Mouse (Mus musculus) fat pad, adult 2 months (tissue): ENCODE results near the gene Hvcn1.
"Not testable (repeated sequence)": the region's sequence is repeated elsewhere in the genome, so short reads cannot be mapped to it uniquely, and the experiment has no call there.

Experiments used
- DNase-seq: peaks from one replicate; pipeline ENCODE4 v3.0.0-alpha.2; 2011; ENCODE audit warnings: low read depth, low spot score; ENCODE audit errors: extremely low read depth

Hvcn1 gene

DNA sequence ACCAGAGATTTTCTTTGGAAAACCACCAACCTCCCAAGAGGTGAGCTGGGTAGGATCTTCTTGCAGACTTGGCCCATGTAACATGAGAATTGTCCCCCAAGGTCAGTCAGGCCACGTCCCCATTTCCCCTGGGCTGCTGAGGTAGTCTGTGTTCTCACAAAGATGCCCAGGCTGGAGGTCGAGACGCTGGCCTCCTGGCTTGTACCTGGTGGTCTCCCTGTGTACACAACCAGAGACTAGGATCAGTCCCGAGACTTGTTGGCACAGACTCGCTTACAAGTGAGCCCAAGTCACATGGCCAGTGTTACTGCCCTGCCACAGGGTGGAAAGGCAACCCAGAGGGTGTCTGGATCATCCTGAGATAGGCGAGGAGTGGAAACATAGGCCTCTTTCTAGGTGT, 4.7 kb upstream of the Hvcn1 start:
- no peak for DNase-seq

DNA sequence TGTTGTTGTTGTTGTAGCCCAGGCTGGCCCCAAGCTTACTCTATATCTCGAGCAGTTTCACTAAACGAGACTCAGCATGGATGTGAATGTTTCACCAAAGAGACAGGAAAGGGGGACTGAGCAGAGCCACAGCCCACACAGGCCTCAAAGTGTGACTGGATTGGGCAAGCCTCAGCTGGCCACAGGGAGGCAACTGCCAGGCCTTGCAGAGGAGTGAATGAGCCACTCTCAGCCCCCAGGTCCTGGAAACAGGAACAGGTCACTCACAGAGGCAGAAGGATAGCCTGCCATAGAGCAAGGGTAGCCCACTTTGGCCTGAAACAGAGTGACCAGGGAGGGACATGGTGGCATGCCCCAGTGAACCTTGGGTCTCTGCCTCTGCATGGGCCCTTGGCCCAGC, 2.4 kb upstream of the Hvcn1 start:
- no peak for DNase-seq

DNA sequence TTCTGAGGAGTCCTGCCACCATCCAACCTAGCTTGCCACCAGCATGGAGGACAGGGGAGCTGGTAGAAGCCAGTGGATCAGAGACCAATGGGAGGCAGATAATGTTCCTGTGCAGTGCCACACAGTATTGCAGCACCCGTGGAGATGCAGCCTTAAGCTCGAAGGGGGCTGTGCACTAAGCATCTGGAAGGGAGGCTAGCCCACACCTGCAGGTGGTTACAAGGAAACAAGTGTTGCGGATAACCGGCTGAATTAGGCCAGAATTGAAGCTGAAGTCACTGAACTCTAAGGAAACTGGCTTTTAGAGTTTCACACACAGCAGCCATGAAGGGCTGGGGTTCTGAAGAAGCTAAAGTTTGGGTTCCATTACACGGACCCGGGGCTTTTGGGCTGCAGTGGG, 2.3 kb downstream of the Hvcn1 start:
- no peak for DNase-seq

- no peak for DNase-seq
These were observed 3.2 kb downstream of the Hvcn1 start for GRCm38 (mm10) chr5:122209591-122210368.

DNA sequence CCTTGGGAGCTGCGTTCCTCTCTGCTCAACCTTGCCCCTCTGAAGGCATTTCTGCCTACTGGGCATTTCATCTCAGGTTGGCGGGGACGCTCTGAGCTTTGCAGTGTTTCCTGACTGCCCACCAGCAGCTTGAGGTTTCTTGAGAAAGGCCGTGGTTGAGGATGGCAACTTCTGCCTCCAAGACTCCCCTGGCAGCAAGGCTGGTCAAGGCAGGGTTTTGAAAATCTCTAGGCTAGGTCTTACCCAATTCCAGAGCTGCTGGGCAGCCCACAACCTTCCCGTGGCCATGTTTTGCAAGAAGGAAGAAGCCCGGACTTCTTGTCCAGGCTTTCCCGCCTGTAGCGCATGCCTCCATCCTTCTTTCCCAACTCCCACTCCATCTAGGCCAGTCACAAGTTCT, 4.3 kb downstream of the Hvcn1 start:
- DNase-seq: no peak

GRCm38 (mm10) chr5:122212125-122212524, 5.5 kb downstream of the Hvcn1 start:
- no peak for DNase-seq

DNA sequence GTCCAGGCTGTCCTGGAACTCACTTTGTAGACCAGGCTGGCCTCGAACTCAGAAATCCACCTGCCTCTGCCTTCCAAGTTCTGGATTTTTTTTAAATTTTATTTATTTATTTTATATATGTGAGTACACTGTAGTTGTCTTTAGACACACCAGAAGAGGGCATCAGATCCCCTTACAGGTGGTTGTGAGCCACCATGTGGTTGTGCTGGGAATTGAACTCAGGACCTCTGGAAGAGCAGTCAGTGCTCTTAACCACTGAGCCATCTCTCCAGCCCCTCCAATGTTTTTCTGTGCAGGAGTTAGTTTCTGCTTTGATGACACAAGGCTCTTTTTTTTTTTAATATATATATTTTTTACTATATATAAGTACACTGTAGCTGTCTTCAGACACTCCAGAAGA, 6.2 kb downstream of the Hvcn1 start:
- DNase-seq: not testable (repeated sequence)

DNA sequence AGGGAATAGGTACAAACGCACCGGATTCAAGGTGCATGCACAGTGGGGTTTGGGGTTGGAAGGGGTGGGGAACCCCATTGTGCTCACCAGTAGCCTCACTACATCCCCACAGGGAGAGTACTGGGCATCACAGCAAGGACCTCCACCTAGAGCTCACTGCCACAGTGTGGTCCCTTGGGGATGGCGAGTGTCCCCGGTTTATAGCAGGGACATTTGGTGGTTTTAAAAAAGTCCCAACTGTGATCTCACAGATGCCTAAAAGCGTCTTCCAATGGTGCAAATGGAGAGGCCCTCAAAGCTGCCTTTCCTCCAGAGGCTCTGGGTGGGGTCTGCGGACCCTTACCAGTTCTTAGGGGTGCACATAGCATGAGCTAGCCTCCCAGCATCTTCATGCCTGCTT, 7.3 kb downstream of the Hvcn1 start:
- DNase-seq: no peak

DNA sequence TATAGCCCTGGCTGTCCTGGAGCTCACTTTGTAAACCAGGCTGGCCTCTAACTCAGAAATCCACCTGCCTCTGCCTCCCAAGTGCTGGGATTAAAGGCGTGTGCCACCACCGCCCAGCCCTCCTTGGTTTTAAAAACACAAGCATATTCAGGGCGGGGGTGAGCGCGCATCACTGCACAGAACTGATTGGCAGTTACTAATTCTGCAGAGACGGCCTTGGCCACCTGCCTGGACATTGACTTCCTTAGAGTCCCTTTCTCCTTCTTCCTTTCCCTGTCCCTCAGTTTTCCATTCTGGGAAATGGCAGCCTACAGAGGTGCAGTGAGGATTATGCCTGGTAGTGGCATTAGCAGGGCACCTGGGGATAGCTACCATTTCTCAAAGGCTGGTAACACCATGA, 11.0 kb downstream of the Hvcn1 start:
- no peak for DNase-seq

DNA sequence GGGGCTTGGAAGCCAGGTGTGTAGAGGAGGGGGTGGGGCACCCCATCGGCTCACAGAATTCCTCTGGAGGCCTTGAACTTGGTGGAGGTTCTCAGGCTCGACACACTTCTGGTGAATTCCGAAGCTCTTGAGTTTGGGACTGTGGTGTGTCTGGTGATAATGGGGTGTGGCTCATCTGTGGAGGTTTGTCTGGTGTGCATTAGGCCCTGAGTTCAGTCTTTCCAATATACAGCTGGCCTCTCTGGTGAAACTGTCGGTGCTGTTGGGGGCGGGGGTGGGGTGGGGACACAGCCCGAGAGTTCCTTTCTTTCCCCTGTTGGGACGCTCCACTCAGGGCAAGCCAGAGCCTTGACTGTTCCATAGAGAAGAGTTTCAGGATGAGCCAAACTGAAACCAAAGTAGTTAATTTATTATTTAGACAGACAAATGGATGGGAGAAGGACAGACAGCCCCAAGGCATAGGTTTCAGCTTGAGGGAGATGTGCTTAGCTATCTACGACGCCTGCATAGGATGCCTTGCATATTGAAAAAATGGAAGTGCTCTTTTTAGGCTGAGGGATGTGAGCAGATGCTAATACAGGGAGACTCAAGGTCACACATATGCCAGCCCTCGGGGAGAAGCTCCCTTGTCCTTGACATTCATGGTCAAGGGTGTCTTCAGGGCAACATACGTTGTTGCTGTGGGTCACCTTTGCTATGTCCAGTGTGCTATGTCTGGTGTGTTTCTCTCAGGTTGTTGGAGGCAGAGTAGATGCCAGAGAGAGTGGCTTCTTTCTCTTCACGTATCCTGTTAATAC, 11.7 kb downstream of the Hvcn1 start:
- no peak for DNase-seq

GRCm38 (mm10) chr5:122218928-122219327, 12.3 kb downstream of the Hvcn1 start:
- no peak for DNase-seq

GRCm38 (mm10) chr5:122219655-122220629, 13.3 kb downstream of the Hvcn1 start:
- no peak for DNase-seq

DNA sequence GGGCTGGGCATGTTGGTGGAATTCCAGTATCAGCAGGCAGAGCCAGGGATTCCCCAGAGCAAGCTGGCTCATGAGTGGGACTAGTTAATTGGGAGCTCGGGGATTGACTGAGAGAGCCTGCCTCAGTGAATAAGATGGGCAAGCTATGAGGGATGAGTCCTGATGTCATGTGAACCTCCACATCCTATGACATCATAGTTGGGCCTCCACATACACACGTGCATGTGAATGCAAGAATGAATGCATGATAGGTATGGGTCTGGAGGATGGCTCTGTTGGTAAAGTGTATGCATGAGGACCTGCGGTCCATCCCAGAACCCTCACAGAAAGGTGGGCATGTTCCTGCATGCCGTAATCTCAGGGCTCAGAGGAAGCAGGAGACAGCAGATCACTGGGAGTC, 14.5 kb downstream of the Hvcn1 start:
- DNase-seq: no peak

- no peak for DNase-seq
These were observed 17.7 kb downstream of the Hvcn1 start for GRCm38 (mm10) chr5:122224291-122224690.

DNA sequence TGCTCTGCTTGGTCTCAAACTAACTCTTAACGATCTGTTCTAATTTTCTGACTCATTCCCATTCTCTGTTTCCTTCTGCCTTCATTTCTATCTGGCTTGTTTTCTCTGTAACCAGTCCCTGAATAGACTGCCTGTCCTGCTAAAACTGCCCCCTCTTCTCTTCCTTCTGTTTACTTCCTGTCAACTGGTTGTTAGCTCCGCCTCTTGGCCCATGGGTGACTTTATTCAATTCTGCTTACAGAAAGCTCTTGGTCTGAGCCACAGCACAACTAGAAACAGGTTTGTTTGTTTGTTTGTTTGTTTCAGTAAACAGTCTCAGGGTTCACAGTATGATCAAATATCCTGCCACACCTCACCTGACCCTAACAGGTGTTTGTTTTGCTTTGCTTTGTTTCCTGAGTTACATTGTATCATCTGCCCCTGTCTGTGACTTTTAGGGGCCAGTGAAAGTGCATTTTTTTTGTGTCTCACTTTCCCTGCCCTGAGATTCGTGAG, 21.7 kb downstream of the Hvcn1 start:
- no peak for DNase-seq

DNA sequence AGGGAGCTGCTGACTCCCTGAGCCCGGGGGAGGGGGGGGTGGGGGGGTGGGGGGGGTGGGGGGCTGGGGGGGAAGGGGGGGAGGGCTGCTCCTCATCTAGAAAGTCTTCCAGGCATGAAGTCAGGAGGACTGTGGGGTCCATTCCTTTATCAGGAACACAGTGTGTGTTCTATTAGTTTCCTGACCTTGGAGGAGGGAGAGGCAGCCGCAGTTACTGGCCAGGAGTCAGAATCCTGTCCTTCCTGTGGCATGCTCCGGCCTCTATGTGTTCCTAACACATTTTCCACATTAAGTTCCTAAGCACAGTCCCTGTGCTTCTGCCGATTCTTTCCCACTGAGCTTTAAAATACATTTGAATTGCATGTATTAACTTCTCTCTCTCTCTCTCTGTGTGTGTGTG, 22.2 kb downstream of the Hvcn1 start:
- no peak for DNase-seq

DNA sequence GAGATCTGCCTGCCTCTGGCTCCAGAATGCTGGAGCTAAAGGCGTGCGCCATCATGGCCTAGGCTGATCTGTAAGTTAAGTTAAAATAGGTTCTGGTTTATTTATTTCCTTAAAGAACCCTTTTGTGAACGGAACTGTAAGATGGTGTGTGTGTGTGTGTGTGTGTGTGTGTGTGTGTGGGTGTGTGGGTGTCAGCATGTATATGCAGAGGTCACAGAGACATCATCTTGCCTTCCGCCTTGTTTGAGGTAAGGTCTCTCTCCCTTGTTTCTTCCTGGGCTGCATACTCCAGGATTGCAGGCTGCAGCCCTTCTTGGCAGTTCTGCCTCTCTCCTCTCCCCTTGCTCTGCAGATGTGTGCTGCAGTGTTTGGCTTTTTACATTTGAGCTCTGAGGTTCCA, 24.2 kb downstream of the Hvcn1 start:
- DNase-seq: no peak

GRCm38 (mm10) chr5:122231431-122231830, 24.8 kb downstream of the Hvcn1 start:
- no peak for DNase-seq

DNA sequence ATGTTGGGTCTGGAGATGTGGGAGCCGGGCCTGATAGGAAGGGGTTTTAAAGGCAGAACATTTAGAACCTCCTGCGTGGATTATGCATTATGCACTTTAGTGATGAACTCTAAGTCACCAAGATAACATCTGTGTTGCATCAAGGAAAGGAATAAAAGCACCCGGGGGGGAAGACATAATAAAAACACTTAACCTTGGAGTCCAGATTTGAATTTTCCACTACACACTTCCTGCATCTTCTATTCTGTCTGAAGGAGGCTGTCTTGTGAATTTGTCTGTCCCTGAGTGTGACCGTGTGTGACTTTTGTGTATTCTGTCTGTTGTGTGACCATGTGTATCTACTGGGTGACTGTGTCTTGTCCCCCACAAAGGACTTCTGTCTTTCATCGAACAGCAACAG, 25.4 kb downstream of the Hvcn1 start:
- DNase-seq: no peak

- no peak for DNase-seq
These were observed 26.5 kb downstream of the Hvcn1 start for GRCm38 (mm10) chr5:122233077-122233581.

DNA sequence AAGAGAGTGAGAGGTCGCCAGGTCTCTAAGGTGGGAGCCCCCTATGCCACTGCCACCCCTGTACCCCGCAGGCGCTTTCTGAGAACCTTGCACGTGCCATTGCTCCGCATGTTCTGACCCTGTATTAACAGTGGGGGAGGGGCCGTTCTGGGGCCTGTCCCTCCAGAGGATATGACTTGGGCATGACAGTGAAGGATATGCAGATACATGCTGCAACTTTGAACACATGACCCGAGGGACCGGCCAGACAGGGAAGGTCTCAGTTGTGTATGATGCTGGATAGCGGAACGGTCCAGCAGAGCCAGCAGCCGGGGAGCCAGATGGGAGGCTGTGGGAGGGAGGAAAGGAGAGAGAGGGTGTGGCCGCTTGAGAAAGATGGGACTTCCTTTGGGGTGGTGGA, 27.1 kb downstream of the Hvcn1 start:
- DNase-seq: no peak
